Mouse (Mus musculus) hindbrain, embryonic 10.5 days (tissue): ENCODE data around the gene Hand1. TPM values are rescaled to one million over a fixed set of nuclear protein-coding genes. Genes with fewer than 3 reads are reported as not detected.
A peak's percentile ranks its signal among the peaks of the same experiment; 100 is the strongest.

ENCODE experiments used
- DNase-seq: peaks from one replicate; pipeline ENCODE4 v3.0.0-alpha.2; 2017; ENCODE audit warnings: low spot score
- H3K27ac ChIP-seq: fragments of 300-500 bp; sonication (generic); 2 replicates; pipeline ENCODE4 v1.5.1; 2016; ENCODE audit warnings: mild to moderate bottlenecking, moderate library complexity
- H3K27me3 ChIP-seq: fragments of 300-500 bp; sonication (generic); 2 replicates; pipeline ENCODE4 v1.6.1; 2016; ENCODE audit warnings: mild to moderate bottlenecking; ENCODE audit not compliant: poor library complexity, insufficient read depth, severe bottlenecking
- H3K36me3 ChIP-seq: fragments of 300-500 bp; sonication (generic); 2 replicates; pipeline ENCODE4 v1.6.1; 2016; ENCODE audit warnings: mild to moderate bottlenecking, moderate library complexity
- H3K4me1 ChIP-seq: fragments of 300-500 bp; sonication (generic); replicated peaks from 2 replicates; pipeline ENCODE4 v1.6.1; 2016; ENCODE audit warnings: mild to moderate bottlenecking
- H3K4me3 ChIP-seq: fragments of 300-500 bp; sonication (generic); 2 replicates; pipeline ENCODE4 v1.5.1; 2016; ENCODE audit warnings: mild to moderate bottlenecking, moderate library complexity
- H3K9me3 ChIP-seq: fragments of 300-500 bp; sonication (generic); 2 replicates; pipeline ENCODE4 v1.6.1; 2016; ENCODE audit warnings: mild to moderate bottlenecking, moderate library complexity
- WGBS: fragments of 180-500 bp; shearing (Covaris S2); methylation state at CpG from one replicate; pipeline ENCODE4 v1.1.7; 2016; 5-methylcytosine and 5-hydroxymethylcytosine counted together
- polyA plus RNA-seq: library from polyadenylated mRNA; unstranded; fragments of >200 nt; fragmentation: Nextera tagmentation; extraction: Ambion mirVana; gene quantifications from 2 replicates; pipeline ENCODE4 v1.2.1, GENCODE M21; 2016

Gene Hand1
- polyA plus RNA-seq, 1 experiment from 2014 or later, result 0.17 TPM

GRCm38 (mm10) chr11:57811006-57811405 is 21.6 kb downstream of the Hand1 start:
- 92% methylated on average over 7 of the region's 7 CpGs for WGBS
- H3K27ac ChIP-seq, result no peak overlapping the region
- no peaks in the 10 kb centered on the region for H3K9me3 ChIP-seq
- H3K4me1 ChIP-seq, result peaks cover 7% of the 10 kb centered on the region; the same call in 1 of the 2 replicates
- no peak overlapping the region for H3K4me3 ChIP-seq
- peaks cover 70% of the 10 kb centered on the region for H3K36me3 ChIP-seq
- no peak for DNase-seq
- no peaks in the 10 kb centered on the region for H3K27me3 ChIP-seq

GRCm38 (mm10) chr11:57809732-57810098 is 22.9 kb downstream of the Hand1 start:
- peaks cover 12% of the 10 kb centered on the region; the same call in 1 of the 2 replicates for H3K4me1 ChIP-seq
- no peak overlapping the region for H3K27ac ChIP-seq
- 93% methylated on average over 8 of the region's 8 CpGs for WGBS
- no peak overlapping the region for H3K4me3 ChIP-seq
- H3K27me3 ChIP-seq, result no peaks in the 10 kb centered on the region
- no peaks in the 10 kb centered on the region for H3K9me3 ChIP-seq
- H3K36me3 ChIP-seq, result peaks cover 71% of the 10 kb centered on the region
- DNase-seq, result no peak

- H3K27me3 ChIP-seq, result no peaks in the 10 kb centered on the region
- H3K36me3 ChIP-seq, result peaks cover 71% of the 10 kb centered on the region
- WGBS, result 92% methylated on average over 17 of the region's 17 CpGs
- no peak for DNase-seq
- H3K4me3 ChIP-seq, result no peak overlapping the region
- H3K4me1 ChIP-seq, result peaks cover 12% of the 10 kb centered on the region; the same call in 1 of the 2 replicates
- H3K27ac ChIP-seq, result no peak overlapping the region
- no peaks in the 10 kb centered on the region for H3K9me3 ChIP-seq
Measured at GRCm38 (mm10) chr11:57809017-57809731, 23.4 kb downstream of the Hand1 start.

- DNase-seq, result no peak
- H3K4me1 ChIP-seq, result peaks cover 41% of the 10 kb centered on the region
- H3K27ac ChIP-seq, result no peak overlapping the region
- no peaks in the 10 kb centered on the region for H3K27me3 ChIP-seq
- H3K4me3 ChIP-seq, result no peak overlapping the region
- H3K36me3 ChIP-seq, result peaks cover 41% of the 10 kb centered on the region
- H3K9me3 ChIP-seq, result no peaks in the 10 kb centered on the region
- 84% methylated on average over 3 of the region's 3 CpGs for whole genome bisulfite sequencing
Measured at GRCm38 (mm10) chr11:57805047-57805446, 27.6 kb downstream of the Hand1 start.

- peak overlapping the region; percentile 93 for H3K27ac ChIP-seq
- under 1% methylated on average over 18 of the region's 18 CpGs for WGBS
Measured at GRCm38 (mm10) chr11:57802511-57802870, 30.1 kb downstream of the Hand1 start.

GRCm38 (mm10) chr11:57801766-57802510 is 30.7 kb downstream of the Hand1 start:
- WGBS, result under 1% methylated on average over 85 of the region's 85 CpGs
- DNase-seq, result peak; percentile 66
- Histone ChIP-seq H3K4me3 (peak overlapping the region; percentile 78), H3K36me3 (peaks cover 13% of the 10 kb centered on the region), H3K27ac (peak overlapping the region; percentile 93), H3K27me3 (no peaks in the 10 kb centered on the region), H3K4me1 (peaks cover 45% of the 10 kb centered on the region), H3K9me3 (no peaks in the 10 kb centered on the region)

More at GRCm38 (mm10) chr11:57802511-57802870, 30.1 kb downstream of the Hand1 start:
- peaks cover 17% of the 10 kb centered on the region for H3K36me3 ChIP-seq
- no peaks in the 10 kb centered on the region for H3K27me3 ChIP-seq
- H3K9me3 ChIP-seq, result no peaks in the 10 kb centered on the region
- no peak for DNase-seq
- H3K4me3 ChIP-seq, result peak overlapping the region; percentile 78
- H3K4me1 ChIP-seq, result peaks cover 45% of the 10 kb centered on the region

GRCm38 (mm10) chr11:57800971-57801765 is 31.4 kb downstream of the Hand1 start, which contains the start of gene Sap30l:
TSS of gene Sap30l (plus strand) at chr11:57801637.
- Histone ChIP-seq H3K27ac (peak within 1 kb of the TSS; percentile 93), H3K36me3 (peaks cover 5% of the 10 kb centered on the region), H3K27me3 (no peaks in the 10 kb centered on the region), H3K4me3 (peak within 1 kb of the TSS; percentile 78), H3K4me1 (peaks cover 43% of the 10 kb centered on the region), H3K9me3 (no peaks in the 10 kb centered on the region)
- DNase-seq, result peak; percentile 96
- WGBS, result under 1% methylated on average over 66 of the region's 66 CpGs

- H3K9me3 ChIP-seq, result no peaks in the 10 kb centered on the region
- no peak for DNase-seq
- no peaks in the 10 kb centered on the region for H3K36me3 ChIP-seq
- no peaks in the 10 kb centered on the region for H3K27me3 ChIP-seq
- H3K4me3 ChIP-seq, result peak overlapping the region; percentile 78
- WGBS, result 17% methylated on average over 22 of the region's 22 CpGs
- H3K27ac ChIP-seq, result peak overlapping the region; percentile 93
- peaks cover 39% of the 10 kb centered on the region for H3K4me1 ChIP-seq
Measured at GRCm38 (mm10) chr11:57800266-57800951, 32.2 kb downstream of the Hand1 start.

- H3K9me3 ChIP-seq, result no peaks in the 10 kb centered on the region
- DNase-seq, result no peak
- H3K4me1 ChIP-seq, result peaks cover 41% of the 10 kb centered on the region
- H3K4me3 ChIP-seq, result no peak overlapping the region
- no peaks in the 10 kb centered on the region for H3K36me3 ChIP-seq
- WGBS, result 85% methylated on average over 10 of the region's 10 CpGs
- H3K27ac ChIP-seq, result no peak overlapping the region
- no peaks in the 10 kb centered on the region for H3K27me3 ChIP-seq
Measured at GRCm38 (mm10) chr11:57799456-57799855, 33.2 kb downstream of the Hand1 start.

GRCm38 (mm10) chr11:57797828-57798227 is 34.8 kb downstream of the Hand1 start:
- Histone ChIP-seq H3K27me3 (no peaks in the 10 kb centered on the region), H3K36me3 (no peaks in the 10 kb centered on the region), H3K4me1 (peaks cover 28% of the 10 kb centered on the region), H3K27ac (no peak overlapping the region), H3K9me3 (no peaks in the 10 kb centered on the region), H3K4me3 (no peak overlapping the region)
- 82% methylated on average over 9 of the region's 9 CpGs for WGBS
- DNase-seq, result no peak

GRCm38 (mm10) chr11:57795086-57795485 is 37.5 kb downstream of the Hand1 start:
- Histone ChIP-seq H3K27me3 (no peaks in the 10 kb centered on the region), H3K9me3 (no peaks in the 10 kb centered on the region), H3K4me1 (peaks cover 15% of the 10 kb centered on the region), H3K27ac (no peak overlapping the region), H3K36me3 (no peaks in the 10 kb centered on the region), H3K4me3 (no peak overlapping the region)
- WGBS, result 60% methylated on average over 6 of the region's 6 CpGs
- no peak for DNase-seq

GRCm38 (mm10) chr11:57790866-57791535 is 41.6 kb downstream of the Hand1 start:
- Histone ChIP-seq H3K27ac (no peak overlapping the region), H3K36me3 (0 out of 2 replicates have a peak, but pooled peaks cover 3% of the 10 kb centered on the region), H3K4me3 (no peak overlapping the region), H3K27me3 (no peaks in the 10 kb centered on the region), H3K4me1 (peaks cover 29% of the 10 kb centered on the region), H3K9me3 (no peaks in the 10 kb centered on the region)
- WGBS, result 27% methylated on average over 21 of the region's 21 CpGs
- DNase-seq, result no peak
